Mouse (Mus musculus) erythroblast, embryonic 14.5 days (primary cell): ENCODE results near the gene Lrmda.

Experiments used
- GATA1 ChIP-seq: IDR thresholded peaks from 2 replicates; pipeline ENCODE4 v1.6.1; 2012; ENCODE audit warnings: low read length, inconsistent platforms, mixed read lengths
- TAL1 ChIP-seq: IDR thresholded peaks from 3 replicates; pipeline ENCODE4 v1.6.1; 2012; ENCODE audit warnings: low read length, inconsistent platforms, mixed read lengths

DNA sequence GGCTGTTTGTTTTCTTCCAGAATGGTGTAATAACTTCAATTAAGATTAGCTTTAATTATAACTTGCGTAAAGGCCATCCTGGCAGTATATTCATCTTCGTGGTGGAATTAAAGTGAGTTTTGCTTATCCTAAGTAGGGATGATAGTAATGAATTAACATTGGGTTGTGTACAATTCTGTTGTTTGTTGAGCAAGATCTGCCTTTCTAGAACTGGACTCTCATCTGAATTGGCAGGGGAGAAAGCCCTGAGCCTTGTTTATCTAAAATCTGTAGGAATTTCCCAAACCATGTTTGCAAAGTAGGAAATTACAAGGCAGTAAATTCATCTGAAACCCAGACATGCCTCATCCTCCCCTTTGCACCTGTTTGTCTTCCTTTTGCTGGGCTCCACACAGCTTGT lies 1038.5 kb downstream of the Lrmda start:
- no peak for TF ChIP-seq GATA1
- TF ChIP-seq TAL1: no peak
